Mouse (Mus musculus) spleen, adult 12 weeks (tissue): Measurements from ENCODE around the gene 4930519G04Rik.
"Not testable (repeated sequence)": the region's sequence is repeated elsewhere in the genome, so short reads cannot be mapped to it uniquely, and the experiment has no call there.

ENCODE experiments used
- DNase-seq: peaks from one replicate; pipeline ENCODE4 v3.0.0; 2022; ENCODE audit warnings: low spot score

The 4930519G04Rik gene

DNA sequence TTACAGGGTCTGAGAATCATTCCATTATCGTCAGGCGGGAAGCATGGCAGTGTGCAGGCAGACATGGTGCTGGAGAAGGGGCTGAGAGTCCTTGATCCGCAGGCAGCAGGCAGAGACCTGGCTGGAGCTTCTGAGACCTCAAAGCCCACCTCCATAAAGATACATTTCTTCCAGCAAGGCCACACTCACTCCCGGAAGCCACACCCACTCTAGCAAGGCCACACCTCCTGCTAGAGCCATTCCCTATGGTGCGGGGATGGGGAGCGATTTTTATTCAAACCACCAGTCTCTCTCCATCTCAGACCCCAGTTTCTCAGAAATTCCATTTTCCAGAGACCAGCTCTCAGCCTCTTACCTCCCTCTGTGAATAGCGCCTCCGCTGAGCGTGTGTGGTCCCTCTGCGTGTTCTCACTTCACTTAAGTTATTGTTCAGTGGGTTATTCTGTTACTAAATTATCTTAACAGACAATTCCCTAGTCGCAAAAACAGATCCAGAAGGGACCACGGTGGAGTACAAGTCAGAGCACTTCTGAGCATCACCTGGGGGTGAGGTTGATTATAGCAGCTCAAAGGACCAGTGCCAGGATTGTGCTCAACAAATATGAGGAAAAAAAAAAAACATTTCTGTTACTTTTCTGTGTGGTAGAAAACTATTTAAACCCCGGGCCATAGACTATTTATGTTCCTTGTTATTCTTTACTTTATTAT is 55.3 kb downstream of the 4930519G04Rik start:
- no peak for DNase-seq

GRCm38 (mm10) chr5:114913686-114914085 is 60.2 kb downstream of the 4930519G04Rik start:
- DNase-seq, result no peak

DNA sequence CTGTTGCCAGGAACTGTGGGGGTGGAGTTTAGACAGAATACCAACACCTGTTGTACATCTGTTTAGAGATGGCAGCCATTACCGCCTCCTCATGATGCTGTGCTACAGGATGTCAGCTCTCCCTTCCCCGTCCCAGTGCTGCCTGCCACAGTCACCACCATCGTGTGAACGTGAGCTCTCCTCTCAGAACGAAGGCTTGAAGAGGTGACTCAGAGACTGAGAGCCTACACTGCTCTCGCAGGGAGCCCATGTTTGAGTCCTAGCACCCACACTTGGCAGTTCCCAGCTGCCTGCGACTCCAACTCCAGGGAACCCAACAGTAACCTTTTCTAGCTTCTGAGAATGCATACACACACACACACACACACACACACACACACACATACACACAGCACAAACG is 61.4 kb downstream of the 4930519G04Rik start:
- DNase-seq, result no peak

GRCm38 (mm10) chr5:114915854-114916253 is 62.4 kb downstream of the 4930519G04Rik start:
- DNase-seq, result no peak

- no peak for DNase-seq
Measured at GRCm38 (mm10) chr5:114916777-114917176, 63.3 kb downstream of the 4930519G04Rik start.

GRCm38 (mm10) chr5:114917357-114917756 is 63.9 kb downstream of the 4930519G04Rik start:
- DNase-seq, result not testable (repeated sequence)

- DNase-seq, result peak; percentile 64
Measured at GRCm38 (mm10) chr5:114921551-114922365, 68.3 kb downstream of the 4930519G04Rik start.

DNA sequence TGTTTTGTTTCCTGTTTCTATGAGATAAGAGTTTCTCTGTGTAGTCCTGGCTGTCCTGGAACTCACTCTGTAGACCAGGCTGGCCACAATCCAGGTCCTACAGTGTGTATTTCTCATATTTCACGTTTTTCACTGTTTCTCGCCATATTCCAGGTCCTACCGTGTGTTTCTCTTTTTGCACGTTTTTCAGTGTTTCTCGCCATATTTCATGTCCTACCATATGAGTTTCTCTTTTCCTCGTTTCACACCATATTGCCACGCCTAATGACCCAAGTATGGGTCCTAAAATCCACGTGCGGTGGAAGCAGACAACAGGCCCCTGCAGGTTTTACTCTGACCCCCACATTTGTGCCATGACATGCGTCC is 68.9 kb downstream of the 4930519G04Rik start:
- no peak for DNase-seq

DNA sequence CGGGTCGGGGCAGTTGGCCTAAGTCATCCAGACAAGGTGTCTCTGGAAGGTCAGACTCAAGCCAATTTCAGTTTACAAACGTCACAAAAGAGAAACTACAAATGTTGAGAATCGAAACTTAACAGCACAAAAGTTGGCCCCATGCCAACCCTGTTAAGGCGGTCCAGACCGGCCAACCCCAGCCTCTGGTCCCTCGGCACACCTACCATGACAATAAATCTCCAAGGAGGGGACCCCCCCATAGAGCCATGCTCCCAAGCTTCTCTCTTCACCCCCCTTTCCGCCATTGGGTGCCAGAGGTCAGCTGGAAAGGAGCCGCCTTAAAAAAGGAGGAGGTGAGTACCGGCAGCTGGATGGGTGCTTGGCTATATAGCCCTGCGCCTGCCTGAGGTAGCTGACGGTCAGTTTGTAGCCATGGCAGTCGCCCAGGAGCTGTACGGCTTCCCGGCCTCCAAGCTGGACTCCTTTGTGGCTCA is 69.6 kb downstream of the 4930519G04Rik start, which contains the start of gene Oasl1:
Gene Oasl1 (plus strand): TSS at position 243 of the 476 bp plus-strand sequence.
- DNase-seq, result peak; percentile 71

DNA sequence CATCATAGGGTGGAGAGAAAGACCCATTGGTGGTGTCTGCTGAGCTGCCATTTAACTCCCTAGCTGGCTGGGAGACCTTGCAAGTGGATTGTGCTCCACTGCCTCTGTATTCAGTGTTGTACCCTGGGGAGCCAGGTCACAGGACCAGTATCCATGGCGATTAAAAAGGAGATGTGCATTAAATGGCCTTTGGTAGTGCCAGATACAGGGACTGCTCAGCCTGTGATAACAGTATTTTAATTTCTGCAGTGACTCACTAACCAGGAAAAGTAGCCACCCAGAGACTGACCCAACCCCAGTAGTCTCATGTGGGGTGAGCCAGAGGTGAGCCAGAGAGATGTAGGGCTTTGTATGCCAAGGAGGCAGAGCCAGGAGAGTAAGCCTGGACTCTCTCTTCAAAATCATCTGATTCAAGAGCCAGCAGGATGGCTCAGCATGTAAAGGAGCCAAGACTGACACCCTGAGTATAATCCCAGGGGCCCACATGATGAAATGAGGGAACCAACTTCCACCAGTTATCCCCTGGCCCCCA is 72.8 kb downstream of the 4930519G04Rik start:
- DNase-seq, result no peak

DNA sequence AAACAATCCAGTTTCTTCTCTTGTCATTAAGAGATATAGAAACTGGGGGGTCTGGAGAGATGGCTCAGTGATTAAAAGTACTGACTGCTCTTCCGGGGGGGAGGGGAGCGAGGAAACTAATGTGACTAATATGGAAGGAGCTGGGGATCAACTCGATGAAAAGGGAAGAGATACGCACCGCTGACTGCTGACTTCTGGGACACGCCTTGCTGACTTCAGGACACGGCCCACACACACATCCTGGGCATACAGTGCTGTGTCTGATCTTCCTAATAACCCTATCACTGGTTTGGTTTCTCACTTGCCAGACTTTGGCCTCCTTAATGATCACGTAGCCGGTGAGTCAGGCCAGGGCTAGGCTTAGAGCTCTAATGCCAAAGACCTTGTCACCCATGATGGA is 73.3 kb downstream of the 4930519G04Rik start:
- no peak for DNase-seq

GRCm38 (mm10) chr5:114931626-114932025 is 78.2 kb downstream of the 4930519G04Rik start:
- DNase-seq, result no peak

DNA sequence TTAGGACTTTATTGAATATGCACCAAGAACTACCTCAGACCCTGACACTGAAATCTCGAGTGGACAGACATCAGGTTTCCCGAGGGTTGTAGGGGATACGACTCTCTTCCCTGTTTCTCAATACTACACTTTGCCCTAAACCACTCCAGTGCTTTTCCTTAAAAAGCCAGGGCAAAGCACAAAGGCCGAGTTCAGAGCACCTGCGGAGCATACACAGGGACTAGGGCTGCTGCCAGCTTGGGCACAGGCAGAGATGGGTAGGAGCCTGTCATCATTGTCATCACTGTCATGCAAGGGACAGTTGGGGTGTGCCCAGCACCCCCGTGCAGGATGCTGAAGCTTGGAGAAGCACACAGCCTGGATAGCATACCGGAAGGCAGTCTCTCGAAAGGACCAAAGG is 79.7 kb downstream of the 4930519G04Rik start:
- no peak for DNase-seq
